Mouse (Mus musculus) inflammation-experienced regulatory T-cells (primary cell): ENCODE measurements around the gene Zfp318. TPM values are rescaled to one million over a fixed set of nuclear protein-coding genes. Genes with fewer than 3 reads are reported as not detected.

Source experiments
- polyA plus RNA-seq, 2 experiments: library from polyadenylated mRNA; unstranded; fragments of 100-300 nt; shearing (Covaris generic); gene quantifications; one replicate each; pipeline ENCODE4 v1.2.1; 2017

Zfp318 gene
- polyA plus RNA-seq: 1 to 10 TPM; 5.6 to 8.7 TPM

GRCm38 (mm10) chr17:46383294-46384060 lies at the start of gene Zfp318:
Zfp318 (plus strand) TSS chr17:46383731.

DNA sequence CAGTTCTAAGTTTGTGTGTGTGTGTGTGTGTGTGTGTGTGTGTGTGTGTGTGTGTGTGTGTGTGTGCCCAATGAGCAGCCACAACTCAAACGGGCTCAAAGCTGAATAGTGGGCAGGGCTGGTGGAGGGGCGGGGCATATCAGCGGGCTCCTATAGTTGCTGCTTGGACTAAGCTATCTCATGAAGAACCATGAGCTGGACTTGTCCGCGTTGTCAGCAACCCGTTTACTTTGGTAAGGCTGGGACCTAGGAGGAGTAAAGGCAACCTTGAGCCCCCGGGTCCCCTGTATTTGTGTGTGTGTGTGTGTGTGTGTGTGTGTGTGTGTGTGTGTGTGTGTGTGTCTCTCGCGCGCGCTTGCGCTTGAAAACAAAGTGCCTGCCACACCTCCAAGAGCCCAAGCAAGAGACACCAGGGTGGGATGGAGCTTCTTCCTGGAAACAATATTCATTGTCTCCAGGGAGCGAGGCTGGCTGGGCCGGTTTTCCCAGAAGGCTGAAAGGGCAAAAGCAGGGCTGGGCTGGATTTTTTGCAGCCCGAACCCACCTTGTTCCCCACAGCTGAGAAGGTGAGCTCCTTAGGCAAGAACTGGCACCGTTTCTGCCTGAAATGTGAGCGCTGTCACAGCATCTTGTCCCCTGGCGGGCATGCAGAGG lies 45.4 kb downstream of the Zfp318 start, which contains the start of gene Crip3:
TSS of gene Crip3 (plus strand) at position 166 of the 654 bp plus-strand sequence.

GRCm38 (mm10) chr17:46438298-46438873 lies 54.9 kb downstream of the Zfp318 start, which contains the start of gene Slc22a7:
Slc22a7 (minus strand) TSS chr17:46438457.

Other genes with a start within 250 kb of the Zfp318 start
- gene Rsph9, start 239.5 kb upstream of the Zfp318 start, polyA plus RNA-seq: 1 to 10 TPM in 1 of 2 experiments, under 1 TPM in 1; 0.71 to 2.6 TPM
- gene Mad2l1bp, start 230.2 kb upstream of the Zfp318 start, polyA plus RNA-seq: 10 to 100 TPM; 45.6 to 51.9 TPM
- gene Gtpbp2, start 222.7 kb upstream of the Zfp318 start, polyA plus RNA-seq: 10 to 100 TPM; 77.7 to 89.2 TPM
- 1 to 10 TPM; 5.8 to 8.4 TPM for gene Polh, start 181.1 kb upstream of the Zfp318 start, polyA plus RNA-seq
- 10 to 100 TPM; 31.6 to 39.5 TPM for gene Xpo5, start 180.9 kb upstream of the Zfp318 start, polyA plus RNA-seq
- 10 to 100 TPM; 53.2 to 61.9 TPM for gene Polr1c, start 135.7 kb upstream of the Zfp318 start, polyA plus RNA-seq
- 100 to 1,000 TPM; 176 to 184 TPM for gene Yipf3, start 135.7 kb upstream of the Zfp318 start, polyA plus RNA-seq
- under 1 TPM; 0.31 to 0.43 TPM for gene Lrrc73, start 130.2 kb upstream of the Zfp318 start, polyA plus RNA-seq
- 10 to 100 TPM; 25.5 to 28.7 TPM for gene Tjap1, start 100.7 kb upstream of the Zfp318 start, polyA plus RNA-seq
- gene Dlk2, start 86.3 kb upstream of the Zfp318 start, polyA plus RNA-seq: not detected
- gene Abcc10, start 55.4 kb upstream of the Zfp318 start, polyA plus RNA-seq: 1 to 10 TPM; 6.8 to 7.1 TPM
- gene Crip3, start 45.2 kb downstream of the Zfp318 start, polyA plus RNA-seq: under 1 TPM in 1 of 2 experiments, not detected in 1; 0.33 TPM
- gene Slc22a7, start 54.7 kb downstream of the Zfp318 start, polyA plus RNA-seq: under 1 TPM in 1 of 2 experiments, not detected in 1; 0.11 TPM
- 1 to 10 TPM; 1.1 to 1.6 TPM for gene Ttbk1, start 103.9 kb downstream of the Zfp318 start, polyA plus RNA-seq
- gene Dnph1, start 113.0 kb downstream of the Zfp318 start, polyA plus RNA-seq: 1 to 10 TPM in 1 of 2 experiments, under 1 TPM in 1; 0.55 to 4.5 TPM
- gene Cul9, start 162.7 kb downstream of the Zfp318 start, polyA plus RNA-seq: 1 to 10 TPM; 6.1 to 7.9 TPM
- gene Srf, start 172.4 kb downstream of the Zfp318 start, polyA plus RNA-seq: 10 to 100 TPM; 37.4 to 37.8 TPM
- gene Ptk7, start 245.8 kb downstream of the Zfp318 start, polyA plus RNA-seq: under 1 TPM; 0.05 to 0.65 TPM